Mouse (Mus musculus) CH12.LX (cell line): Measurements from ENCODE around the gene Tctex1d1. TPM values are rescaled to one million over a fixed set of nuclear protein-coding genes. Genes with fewer than 3 reads are reported as not detected.
A peak's percentile ranks its signal among the peaks of the same experiment; 100 is the strongest.

Source experiments
- DNase-seq: peaks from one replicate; pipeline ENCODE4 v3.0.0-alpha.2; 2013; ENCODE audit errors: extremely low read depth
- H3K27ac ChIP-seq: 2 replicates; pipeline ENCODE4 v1.5.1; 2012; ENCODE audit warnings: low read depth, mild to moderate bottlenecking, control low read depth, moderate library complexity; ENCODE audit not compliant: insufficient read depth
- H3K27me3 ChIP-seq: replicated peaks from 2 replicates; pipeline ENCODE3; 2012; ENCODE audit warnings: inconsistent platforms
- H3K36me3 ChIP-seq, 2 experiments: replicated peaks in 1 of 2; 2 replicates each; pipeline versions ENCODE3 to v1.6.1; 2012; ENCODE audit warnings: inconsistent platforms in 1 of 2, low read length in 1 of 2, mild to moderate bottlenecking in 1 of 2, mixed read lengths in 1 of 2, moderate library complexity in 1 of 2; ENCODE audit not compliant: control insufficient read depth in 1 of 2, insufficient read depth in 1 of 2
- H3K4me1 ChIP-seq, 2 experiments: 2 replicates each; pipeline ENCODE4 v1.6.1; 2012; ENCODE audit warnings: inconsistent platforms in 1 of 2, moderate library complexity in 1 of 2; ENCODE audit not compliant: insufficient read depth in 2 of 2, control insufficient read depth in 1 of 2
- H3K4me2 ChIP-seq: 2 replicates; pipeline ENCODE4 v1.6.1; 2012; ENCODE audit warnings: low read depth, mild to moderate bottlenecking, control low read depth; ENCODE audit not compliant: poor library complexity, insufficient read depth, severe bottlenecking
- H3K4me3 ChIP-seq, 3 experiments: fragments of 150-350 bp in 1 of 3; sonication (generic) in 1 of 3; replicated peaks in 1 of 3; 2 replicates each; pipeline versions ENCODE3 to v1.5.1; 2011 to 2012; ENCODE audit warnings: low read depth in 2 of 3, low read length in 2 of 3, mild to moderate bottlenecking in 2 of 3, moderate library complexity in 2 of 3, control low read depth in 1 of 3, improper control_type of control experiment in 1 of 3, inconsistent platforms in 1 of 3, mixed read lengths in 1 of 3; ENCODE audit not compliant: poor library complexity in 1 of 3
- H3K79me2 ChIP-seq: replicated peaks from 2 replicates; pipeline ENCODE4 v1.6.1; 2012; ENCODE audit warnings: mild to moderate bottlenecking, moderate library complexity; ENCODE audit not compliant: control insufficient read depth, poor library complexity, insufficient read depth, severe bottlenecking; ENCODE audit errors: extremely low read depth
- H3K9ac ChIP-seq: 2 replicates; pipeline ENCODE4 v1.6.1; 2012; ENCODE audit warnings: low read depth, mild to moderate bottlenecking, control low read depth, moderate library complexity; ENCODE audit not compliant: insufficient read depth
- H3K9me3 ChIP-seq: replicated peaks from 2 replicates; pipeline ENCODE3; 2012; ENCODE audit warnings: low read length, inconsistent platforms, mixed read lengths
- BHLHE40 ChIP-seq: IDR thresholded peaks from 2 replicates; pipeline ENCODE4 v1.6.1; 2011; ENCODE audit warnings: mild to moderate bottlenecking, low read depth, low read length, improper control_type of control experiment
- CHD2 ChIP-seq: IDR thresholded peaks from 2 replicates; pipeline ENCODE4 v1.6.1; 2011; ENCODE audit warnings: low read length, improper control_type of control experiment
- CTCF ChIP-seq, 2 experiments: IDR thresholded peaks in 1 of 2; conservative IDR thresholded peaks in 1 of 2; 2 replicates each; pipeline ENCODE4 v1.5.1; 2011 to 2012; ENCODE audit warnings: low read depth in 2 of 2, low read length in 2 of 2, improper control_type of control experiment in 1 of 2, inconsistent platforms in 1 of 2, mild to moderate bottlenecking in 1 of 2, moderate library complexity in 1 of 2
- E2F4 ChIP-seq: IDR thresholded peaks from 2 replicates; pipeline ENCODE4 v1.6.1; 2011; ENCODE audit warnings: low read depth, low read length, improper control_type of control experiment; ENCODE audit not compliant: insufficient replicate concordance
- ELF1 ChIP-seq: IDR thresholded peaks from 2 replicates; pipeline ENCODE4 v1.6.1; 2014; ENCODE audit warnings: low read depth, mild to moderate bottlenecking, inconsistent platforms, low read length, improper control_type of control experiment
- EP300 ChIP-seq: IDR thresholded peaks from 2 replicates; pipeline ENCODE4 v1.6.1; 2011; ENCODE audit warnings: low read length, improper control_type of control experiment
- ETS1 ChIP-seq: conservative IDR thresholded peaks from 2 replicates; pipeline ENCODE4 v1.6.1; 2012; ENCODE audit warnings: low read depth, mild to moderate bottlenecking, inconsistent platforms, low read length, improper control_type of control experiment, moderate library complexity
- GABPA ChIP-seq: IDR thresholded peaks from 2 replicates; pipeline ENCODE4 v1.6.1; 2012; ENCODE audit warnings: low read depth, low read length, improper control_type of control experiment, inconsistent platforms; ENCODE audit not compliant: insufficient replicate concordance
- HCFC1 ChIP-seq: IDR thresholded peaks from 2 replicates; pipeline ENCODE4 v1.6.1; 2012; ENCODE audit warnings: low read depth, mild to moderate bottlenecking, inconsistent platforms, low read length, improper control_type of control experiment
- IRF4 ChIP-seq: IDR thresholded peaks from 2 replicates; pipeline ENCODE4 v1.6.1; 2014; ENCODE audit warnings: low read depth, mild to moderate bottlenecking, inconsistent platforms, low read length, improper control_type of control experiment
- JUND ChIP-seq: conservative IDR thresholded peaks from 2 replicates; pipeline ENCODE4 v1.6.1; 2011; ENCODE audit warnings: low read depth, low read length, improper control_type of control experiment
- KAT2A ChIP-seq: IDR thresholded peaks from 2 replicates; pipeline ENCODE4 v1.6.1; 2012; ENCODE audit warnings: low read length, improper control_type of control experiment, inconsistent platforms; ENCODE audit not compliant: insufficient replicate concordance
- MAFK ChIP-seq: IDR thresholded peaks from 2 replicates; pipeline ENCODE4 v1.6.1; 2011; ENCODE audit warnings: low read length, improper control_type of control experiment; ENCODE audit not compliant: insufficient replicate concordance
- MAX ChIP-seq: IDR thresholded peaks from 2 replicates; pipeline ENCODE4 v1.6.1; 2011; ENCODE audit warnings: low read length, improper control_type of control experiment
- MAZ ChIP-seq: IDR thresholded peaks from 2 replicates; pipeline ENCODE4 v1.6.1; 2012; ENCODE audit warnings: low read depth, mild to moderate bottlenecking, inconsistent platforms, low read length, improper control_type of control experiment, moderate library complexity
- MEF2A ChIP-seq: IDR thresholded peaks from 2 replicates; pipeline ENCODE4 v1.6.1; 2014; ENCODE audit warnings: low read depth, mild to moderate bottlenecking, inconsistent platforms, low read length, improper control_type of control experiment, borderline replicate concordance
- MXI1 ChIP-seq: IDR thresholded peaks from 2 replicates; pipeline ENCODE4 v1.6.1; 2011; ENCODE audit warnings: mild to moderate bottlenecking, low read depth, low read length, improper control_type of control experiment
- NELFE ChIP-seq: IDR thresholded peaks from 2 replicates; pipeline ENCODE4 v1.6.1; 2011; ENCODE audit warnings: low read depth, low read length, improper control_type of control experiment
- PAX5 ChIP-seq: IDR thresholded peaks from 2 replicates; pipeline ENCODE4 v1.6.1; 2012; ENCODE audit warnings: low read length, inconsistent platforms, mixed read lengths
- POLR2A ChIP-seq: IDR thresholded peaks from 2 replicates; pipeline ENCODE4 v1.6.1; 2011; ENCODE audit warnings: low read depth, mild to moderate bottlenecking, improper control_type of control experiment, low read length
- POLR2AphosphoS2 ChIP-seq: IDR thresholded peaks from 2 replicates; pipeline ENCODE4 v1.6.1; 2011; ENCODE audit warnings: low read depth, low read length, improper control_type of control experiment
- RAD21 ChIP-seq: IDR thresholded peaks from 2 replicates; pipeline ENCODE4 v1.6.1; 2011; ENCODE audit warnings: low read depth, mild to moderate bottlenecking, low read length, improper control_type of control experiment, moderate library complexity
- RCOR1 ChIP-seq: conservative IDR thresholded peaks from 2 replicates; pipeline ENCODE4 v1.6.1; 2012; ENCODE audit warnings: low read depth, mild to moderate bottlenecking, inconsistent platforms, low read length, improper control_type of control experiment
- SIN3A ChIP-seq: IDR thresholded peaks from 2 replicates; pipeline ENCODE4 v1.6.1; 2012; ENCODE audit warnings: low read length, improper control_type of control experiment, inconsistent platforms
- SMC3 ChIP-seq: IDR thresholded peaks from 2 replicates; pipeline ENCODE4 v1.6.1; 2011; ENCODE audit warnings: low read depth, low read length, improper control_type of control experiment
- TBP ChIP-seq: conservative IDR thresholded peaks from 2 replicates; pipeline ENCODE4 v1.6.1; 2011; ENCODE audit warnings: low read depth, low read length, improper control_type of control experiment
- TCF12 ChIP-seq: IDR thresholded peaks from 2 replicates; pipeline ENCODE4 v1.6.1; 2014; ENCODE audit warnings: low read depth, mild to moderate bottlenecking, inconsistent platforms, low read length, improper control_type of control experiment
- UBTF ChIP-seq: IDR thresholded peaks from 2 replicates; pipeline ENCODE4 v1.6.1; 2012; ENCODE audit warnings: low read depth, mild to moderate bottlenecking, inconsistent platforms, low read length, improper control_type of control experiment, moderate library complexity
- USF1 ChIP-seq: IDR thresholded peaks from 2 replicates; pipeline ENCODE4 v1.6.1; 2014; ENCODE audit warnings: low read depth, mild to moderate bottlenecking, inconsistent platforms, low read length, improper control_type of control experiment
- USF2 ChIP-seq: conservative IDR thresholded peaks from 2 replicates; pipeline ENCODE4 v1.6.1; 2011; ENCODE audit warnings: low read depth, low read length, improper control_type of control experiment
- ZC3H11A ChIP-seq: IDR thresholded peaks from 2 replicates; pipeline ENCODE4 v1.6.1; 2012; ENCODE audit warnings: low read depth, mild to moderate bottlenecking, inconsistent platforms, low read length, improper control_type of control experiment
- ZMIZ1 ChIP-seq: IDR thresholded peaks from 2 replicates; pipeline ENCODE4 v1.6.1; 2012; ENCODE audit warnings: low read depth, mild to moderate bottlenecking, inconsistent platforms, low read length, improper control_type of control experiment
- ZNF384 ChIP-seq: IDR thresholded peaks from 2 replicates; pipeline ENCODE4 v1.6.1; 2012; ENCODE audit warnings: low read depth, low read length, improper control_type of control experiment, inconsistent platforms
- dilution Hi-C: fragments of 300-500 bp; cut with MboI; formaldehyde crosslinking; loops from 2 replicates; pipeline ENCODE4 v1.14.3; 2020; ENCODE audit warnings: low sequenced_read_pairs; ENCODE audit not compliant: extremely low pct_unique_long_range_greater_than_20kb, extremely low pct_ligation_motif_present
- in situ Hi-C: fragments of 300-500 bp; cut with MboI; formaldehyde crosslinking; loops from 3 replicates; pipeline ENCODE4 v1.14.3; 2019; ENCODE audit warnings: low sequenced_read_pairs, low pct_ligation_motif_present, low pct_unique_long_range_greater_than_20kb, mixed read lengths
- polyA plus RNA-seq: library from polyadenylated mRNA; unstranded; fragments of >175 nt; gene quantifications from 2 replicates; pipeline ENCODE4 v1.2.1, GENCODE M21; 2012; ENCODE audit warnings: low read depth; ENCODE audit not compliant: insufficient read length
- total RNA-seq, 2 experiments: library from RNA; depleted of rRNA; stranded (reverse); fragments of 300-350 nt in 1 of 2; fragments of >200 nt in 1 of 2; gene quantifications; 2 replicates each; pipeline ENCODE4 v1.2.3; 2012 to 2014

Gene Tctex1d1
- total and polyA plus RNA-seq, 3 experiments: not detected

- TF ChIP-seq USF2 (peak; percentile 74), MXI1 (no peak), MEF2A (no peak), ZMIZ1 (no peak), MAFK (no peak), ZC3H11A (no peak), KAT2A (no peak), CHD2 (no peak), SMC3 (no peak), HCFC1 (no peak), POLR2A (no peak)
Measured at GRCm38 (mm10) chr4:102986173-102986572, 7.8 kb downstream of the Tctex1d1 start (continued).

GRCm38 (mm10) chr4:102986917-102987316 is 8.5 kb downstream of the Tctex1d1 start:
- Histone ChIP-seq H3K27me3 (no peaks in the 10 kb centered on the region), H3K36me3 (no peaks in the 10 kb centered on the region), H3K4me3 (no peak overlapping the region), H3K4me2 (no peak overlapping the region), H3K4me1 (peaks cover 16 to 38% of the 10 kb centered on the region in 2 experiments), H3K27ac (no peak overlapping the region), H3K9ac (no peak overlapping the region), H3K9me3 (no peaks in the 10 kb centered on the region), H3K79me2 (no peaks in the 10 kb centered on the region)
- TF ChIP-seq TCF12 (no peak), TBP (no peak), CHD2 (no peak), USF2 (no peak), PAX5 (no peak), E2F4 (no peak), ZNF384 (peak; percentile 62; the same call in 1 of the 2 replicates), RAD21 (peak; percentile 86), CTCF (conservative IDR thresholded peaks at IDR 0.05 in 1 of 2, IDR thresholded peaks at IDR 0.05 in 1 of 2; ENCODE audit: low read depth in 2 of 2, low read length in 2 of 2) (peak; percentile 62 to 89), SIN3A (no peak), GABPA (no peak), POLR2A (no peak), UBTF (no peak), IRF4 (no peak), MAFK (no peak), BHLHE40 (no peak), RCOR1 (no peak), NELFE (no peak), MAZ (no peak), POLR2AphosphoS2 (no peak), KAT2A (no peak), SMC3 (peak; percentile 81), JUND (no peak), MAX (no peak), ZMIZ1 (no peak), ETS1 (no peak), ZC3H11A (0 out of 2 replicates have a peak, but pooled peaks have one; percentile 11), ELF1 (no peak), USF1 (no peak), MEF2A (no peak), EP300 (no peak)
- in situ Hi-C loops: loop anchor here (10.0 to 25.0 kb wide), 2 partner anchors 158 to 350 kb away; no protein-coding TSS in a partner anchor
- peak; percentile 76 for DNase-seq
- dilution Hi-C loops: no loop called here
